Mouse (Mus musculus) central nervous system, embryonic 11.5 days (tissue): ENCODE measurements around the gene Gm436. TPM values are rescaled to one million over a fixed set of nuclear protein-coding genes. Genes with fewer than 3 reads are reported as not detected.

ENCODE experiments used
- polyA plus RNA-seq: library from polyadenylated mRNA; depleted of rRNA; stranded (reverse); fragments of >200 nt; gene quantifications from 2 replicates; pipeline ENCODE4 v1.2.3, GENCODE M21; 2012; rRNA removed

The Gm436 gene
- polyA plus RNA-seq: not detected in 2 replicates

DNA sequence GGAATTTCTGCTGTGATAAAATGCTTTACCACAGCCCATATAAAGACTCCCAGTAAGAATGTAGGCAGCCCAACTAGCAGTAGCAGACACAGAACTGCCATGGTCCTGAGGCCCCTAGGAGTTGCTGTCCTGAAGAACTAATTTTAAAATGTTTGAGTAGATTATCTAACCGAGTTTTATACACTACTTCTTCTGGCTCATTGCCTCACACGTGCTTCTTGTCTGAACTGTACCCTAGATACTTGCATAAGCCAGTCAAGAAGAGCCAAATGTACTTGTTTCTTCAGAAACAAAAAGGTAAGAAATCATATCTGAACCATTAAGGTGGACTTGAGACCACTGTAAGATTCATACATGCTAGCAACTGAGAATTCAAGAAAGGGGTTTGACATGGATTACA is at the start of gene Gm436:
TSS of gene Gm436 (minus strand) at position 101 of the 400 bp plus-strand sequence.

GRCm38 (mm10) chr4:144721304-144721703 is 35.1 kb upstream of the Gm436 start, which contains the start of gene Gm13178:
Gm13178 (minus strand) TSS chr4:144721404.

Other genes with a start within 250 kb of the Gm436 start
- gene 1700012P22Rik, start 247.6 kb downstream of the Gm436 start, polyA plus RNA-seq: not detected in 2 replicates
- not detected in 2 replicates for gene Gm9944, start 233.1 kb downstream of the Gm436 start, polyA plus RNA-seq
- gene Aadacl3, start 222.6 kb downstream of the Gm436 start, polyA plus RNA-seq: not detected in 2 replicates
- gene 9430007A20Rik, start 166.5 kb downstream of the Gm436 start, polyA plus RNA-seq: not detected in 2 replicates
- not detected in 2 replicates for gene Gm13124, start 121.2 kb downstream of the Gm436 start, polyA plus RNA-seq
- not detected in 2 replicates for gene Aadacl4, start 72.7 kb downstream of the Gm436 start, polyA plus RNA-seq
- not detected in 2 replicates for gene Gm13178, start 35.0 kb upstream of the Gm436 start, polyA plus RNA-seq
- not detected in 2 replicates for gene Gm438, start 100.2 kb upstream of the Gm436 start, polyA plus RNA-seq
- 9.8 and 24.6 TPM in 2 replicates for gene Dhrs3, start 206.5 kb upstream of the Gm436 start, polyA plus RNA-seq